Mouse (Mus musculus) hematopoietic multipotent progenitor cell, adult 10-12 weeks (in vitro differentiated cells): Measurements from ENCODE around the gene Fdps. TPM values are rescaled to one million over a fixed set of nuclear protein-coding genes. Genes with fewer than 3 reads are reported as not detected.

Source experiments
- polyA plus RNA-seq: library from polyadenylated mRNA; stranded (reverse); fragments of >175 nt; gene quantifications from 2 replicates; pipeline ENCODE4 v1.2.3, GENCODE M21; 2012; ENCODE audit warnings: low replicate concordance

Gene Fdps
- 4.4 and 8.8 TPM in 2 replicates for polyA plus RNA-seq

DNA sequence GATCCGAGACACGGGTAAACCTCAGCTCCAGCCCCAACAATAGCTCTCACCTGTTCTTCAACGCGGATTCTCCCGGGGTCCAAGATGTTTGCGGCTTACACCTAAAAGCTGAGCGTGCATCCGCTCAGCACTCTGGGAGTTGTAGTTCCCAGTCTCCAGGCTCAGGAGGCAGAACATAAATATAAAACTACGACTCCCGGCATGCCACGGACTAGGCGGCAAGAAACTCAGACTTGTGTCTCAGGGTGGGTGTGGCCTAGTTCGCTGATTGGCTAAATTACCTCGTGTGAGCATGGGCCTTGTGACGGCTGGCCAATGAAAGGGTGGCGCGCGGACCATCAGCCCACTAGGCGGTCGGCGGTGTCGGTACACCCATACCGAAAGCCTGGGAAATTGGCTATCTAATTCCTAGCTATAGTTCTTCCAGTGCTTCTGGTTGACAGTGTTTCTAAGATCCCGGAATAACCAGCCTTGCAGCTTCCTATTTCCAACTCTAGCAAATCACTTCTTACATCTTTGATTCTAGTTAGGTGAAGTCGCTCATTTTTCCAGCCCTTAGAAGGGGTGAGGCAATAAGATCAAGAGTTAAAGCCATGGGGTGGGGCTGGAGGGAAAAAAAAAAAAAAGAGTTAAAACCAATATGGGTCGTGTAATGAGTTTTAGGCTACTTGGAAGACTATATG, at the start of gene Fdps:
Gene Fdps, minus strand, starts transcription at position 148 of the 683 bp plus-strand sequence.

DNA sequence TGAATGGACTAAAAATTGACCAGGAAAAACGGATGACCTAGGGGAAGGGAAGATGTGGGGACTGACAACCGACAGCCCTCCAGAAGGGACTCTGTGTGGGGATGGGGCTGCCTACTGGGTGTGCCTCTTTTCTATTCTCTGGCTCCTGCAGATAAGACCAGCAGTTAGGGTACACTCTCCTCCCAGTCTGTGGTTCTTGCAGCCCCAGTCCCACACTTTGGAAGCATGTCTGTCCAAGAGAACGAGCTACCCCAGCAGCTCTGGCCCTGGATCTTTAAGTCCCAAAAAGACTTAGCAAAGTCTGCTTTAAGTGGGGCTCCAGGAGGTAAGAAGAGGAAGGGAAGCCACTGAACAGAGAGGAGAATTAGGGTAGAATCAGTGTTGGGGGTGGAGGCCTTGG, 34.2 kb upstream of the Fdps start, which contains the start of gene Pklr:
Gene Pklr, plus strand, starts transcription at position 185 of the 400 bp plus-strand sequence.

GRCm38 (mm10) chr3:89100811-89101210, 948 bp downstream of the Fdps start, which contains the start of gene Gm43738:
Gene Gm43738, minus strand, starts transcription at chr3:89101099.

GRCm38 (mm10) chr3:89093175-89093574, 8.6 kb downstream of the Fdps start, which contains the start of gene Rusc1:
Gene Rusc1, minus strand, starts transcription at chr3:89093311.

Other genes with a start within 250 kb of the Fdps start
- gene Msto1, start 188.0 kb downstream of the Fdps start, polyA plus RNA-seq, result 12.0 and 14.3 TPM in 2 replicates
- 5.1 and 8.2 TPM in 2 replicates for gene Ash1l, start 151.3 kb downstream of the Fdps start, polyA plus RNA-seq
- gene Dap3, start 150.8 kb downstream of the Fdps start, polyA plus RNA-seq, result 43.7 and 77.3 TPM in 2 replicates
- 39.4 and 51.6 TPM in 2 replicates for gene Rusc1, start 8.6 kb downstream of the Fdps start, polyA plus RNA-seq
- 0.68 TPM in 1 of 2 replicates, not detected in the other for gene Gm43738, start 860 bp downstream of the Fdps start, polyA plus RNA-seq
- 5.5 and 56.5 TPM in 2 replicates for gene Pklr, start 34.2 kb upstream of the Fdps start, polyA plus RNA-seq
- 3.0 and 4.4 TPM in 2 replicates for gene Hcn3, start 58.2 kb upstream of the Fdps start, polyA plus RNA-seq
- gene Clk2, start 62.8 kb upstream of the Fdps start, polyA plus RNA-seq, result 48.8 and 75.7 TPM in 2 replicates
- 280 and 307 TPM in 2 replicates for gene Scamp3, start 75.5 kb upstream of the Fdps start, polyA plus RNA-seq
- 144 and 333 TPM in 2 replicates for gene Fam189b, start 81.2 kb upstream of the Fdps start, polyA plus RNA-seq
- gene Gba, start 101.0 kb upstream of the Fdps start, polyA plus RNA-seq, result 14.9 and 15.3 TPM in 2 replicates
- 0.47 and 0.53 TPM in 2 replicates for gene Thbs3, start 113.2 kb upstream of the Fdps start, polyA plus RNA-seq
- gene Mtx1, start 125.1 kb upstream of the Fdps start, polyA plus RNA-seq, result 196 and 222 TPM in 2 replicates
- 0.72 and 1.1 TPM in 2 replicates for gene Muc1, start 127.1 kb upstream of the Fdps start, polyA plus RNA-seq
- gene Krtcap2, start 144.0 kb upstream of the Fdps start, polyA plus RNA-seq, result 77.7 and 182 TPM in 2 replicates
- gene Trim46, start 144.3 kb upstream of the Fdps start, polyA plus RNA-seq, result 7.9 and 14.5 TPM in 2 replicates
- 332 and 345 TPM in 2 replicates for gene Dpm3, start 157.4 kb upstream of the Fdps start, polyA plus RNA-seq
- gene Slc50a1, start 168.6 kb upstream of the Fdps start, polyA plus RNA-seq, result 38.7 and 63.5 TPM in 2 replicates
- gene Efna1, start 179.2 kb upstream of the Fdps start, polyA plus RNA-seq, result 0.37 and 0.85 TPM in 2 replicates
- not detected in 2 replicates for gene Efna3, start 221.0 kb upstream of the Fdps start, polyA plus RNA-seq
- 0.65 and 1.9 TPM in 2 replicates for gene Efna4, start 236.1 kb upstream of the Fdps start, polyA plus RNA-seq
- gene Adam15, start 248.0 kb upstream of the Fdps start, polyA plus RNA-seq, result 41.8 and 169 TPM in 2 replicates